Mouse (Mus musculus) subcutaneous adipose tissue, adult 2 months (tissue): ENCODE measurements around the gene Gp6. TPM values are rescaled to one million over a fixed set of nuclear protein-coding genes. Genes with fewer than 3 reads are reported as not detected.

Experiments
- polyA plus RNA-seq: library from polyadenylated mRNA; depleted of rRNA; stranded (reverse); fragments of >200 nt; gene quantifications from 2 replicates; pipeline ENCODE4 v1.2.3, GENCODE M21; 2012; ENCODE audit warnings: low replicate concordance; rRNA removed

The Gp6 gene
- polyA plus RNA-seq: not detected in 2 replicates

GRCm38 (mm10) chr7:4397730-4398129, at the start of gene Gp6:
Gene Gp6 (minus strand): TSS chr7:4397744.

DNA sequence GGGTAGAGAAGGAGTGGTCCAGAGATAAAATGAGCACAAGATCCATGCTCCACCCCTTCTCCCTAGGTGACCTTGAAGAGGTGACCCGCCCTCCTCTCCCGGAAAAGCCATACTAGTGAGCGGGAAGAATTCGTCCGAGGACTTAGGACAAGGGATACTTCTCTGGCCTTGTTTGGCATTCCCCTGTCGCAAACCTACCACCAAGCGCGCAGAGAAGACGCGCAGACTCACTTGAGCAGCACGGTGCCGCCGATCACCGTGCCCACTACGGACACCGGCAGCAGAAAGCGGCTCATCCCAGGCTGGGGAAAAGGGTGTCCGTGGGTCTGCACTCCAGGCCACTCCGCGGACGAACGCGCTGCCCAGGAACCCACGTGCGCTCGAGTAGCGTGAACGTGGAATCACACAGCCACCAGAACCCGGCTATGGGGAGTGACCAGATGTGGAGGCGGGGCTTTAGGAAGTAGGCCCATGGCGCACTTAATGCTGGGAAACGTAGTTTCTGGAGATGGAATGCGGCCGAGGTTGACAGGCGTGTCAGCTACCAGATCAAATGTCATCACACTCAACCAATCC, 47.8 kb upstream of the Gp6 start, which contains the start of gene Rdh13:
Gene Rdh13 (minus strand): TSS at position 434 of the 576 bp plus-strand sequence.

DNA sequence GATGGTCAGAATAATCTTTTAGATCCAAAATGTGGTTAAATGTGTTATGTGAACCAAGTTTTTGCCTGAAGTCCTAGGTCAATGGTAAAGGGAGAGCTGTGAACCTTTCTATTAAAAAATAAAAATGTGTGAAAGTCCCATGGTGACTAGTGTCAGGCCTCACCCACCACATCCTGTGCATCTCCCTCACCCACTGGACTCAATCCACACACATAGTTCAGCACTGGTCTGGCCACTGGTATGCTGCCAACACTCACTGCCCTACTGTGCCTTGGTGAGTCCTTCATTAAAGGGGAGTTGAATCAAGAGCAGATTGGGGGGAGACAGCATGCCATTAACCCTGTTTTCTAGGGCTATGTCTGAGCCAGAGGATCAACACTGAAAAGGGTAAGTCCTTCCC, 60.0 kb downstream of the Gp6 start, which contains the start of gene Ncr1:
Gene Ncr1 (plus strand): TSS at position 216 of the 400 bp plus-strand sequence.

Other genes with a start within 250 kb of the Gp6 start
- gene Leng9, start 247.4 kb downstream of the Gp6 start, polyA plus RNA-seq: 5.6 and 7.2 TPM in 2 replicates
- 30.0 and 62.7 TPM in 2 replicates for gene Cdc42ep5, start 232.9 kb downstream of the Gp6 start, polyA plus RNA-seq
- gene Lilra5, start 160.0 kb downstream of the Gp6 start, polyA plus RNA-seq: 0.67 and 0.83 TPM in 2 replicates
- gene Ncr1, start 60.0 kb downstream of the Gp6 start, polyA plus RNA-seq: 0.86 and 3.1 TPM in 2 replicates
- 15.7 and 23.9 TPM in 2 replicates for gene Rdh13, start 47.9 kb upstream of the Gp6 start, polyA plus RNA-seq
- gene Eps8l1, start 62.9 kb upstream of the Gp6 start, polyA plus RNA-seq: 1.5 and 11.2 TPM in 2 replicates
- gene Ppp1r12c, start 103.9 kb upstream of the Gp6 start, polyA plus RNA-seq: 64.3 and 145 TPM in 2 replicates
- gene Tnnt1, start 118.6 kb upstream of the Gp6 start, polyA plus RNA-seq: 0.43 and 3.1 TPM in 2 replicates
- 2.8 and 4.5 TPM in 2 replicates for gene Tnni3, start 126.5 kb upstream of the Gp6 start, polyA plus RNA-seq
- gene Dnaaf3, start 134.7 kb upstream of the Gp6 start, polyA plus RNA-seq: 3.1 and 6.7 TPM in 2 replicates
- 0.30 and 0.50 TPM in 2 replicates for gene Syt5, start 149.8 kb upstream of the Gp6 start, polyA plus RNA-seq
- gene Ptprh, start 206.3 kb upstream of the Gp6 start, polyA plus RNA-seq: 0.59 TPM in 1 of 2 replicates, not detected in the other
- 9.6 and 15.2 TPM in 2 replicates for gene Tmem86b, start 233.7 kb upstream of the Gp6 start, polyA plus RNA-seq